Comparison of ENCODE assay signal across 17 mouse cellular contexts in genomic region chr6:137466256-137466655, GRCm38 (mm10).
DNase-seq lines count a peak whose midpoint lies in the region; ATAC-seq and TF ChIP-seq lines count a peak whose summit lies in the region.
"Had no signal": no experiment of that assay in that cellular context is flagged by ENCODE, and none has a peak within 500 bp of the region (broad histone marks: within the 10 kb centered on the region; RNA-seq: fewer than 3 reads in every experiment).

No protein-coding gene starts in this region.

- 0 out of 2 replicates have a peak overlapping the region, but pooled peaks have one; percentile 5 for H3K27ac ChIP-seq in gastrocnemius, adult 2 months
- peak overlapping the region; percentile 85 for H3K27ac ChIP-seq in heart, embryonic 15.5 days
- H3K27ac ChIP-seq in kidney, adult 2 months (ENCODE audit: insufficient read depth, low read depth, low read length), result no peak overlapping the region
- no peak overlapping the region for H3K27ac ChIP-seq in stomach, postnatal 0 days (replicated peaks)
- H3K27ac ChIP-seq: embryonic facial prominence, embryonic 12.5 days; forebrain, embryonic 15.5 days; hindbrain, embryonic 13.5 days; hindbrain, postnatal 0 days had no signal

- no peak overlapping the region for H3K9ac ChIP-seq in heart, embryonic 15.5 days
- no peak overlapping the region for H3K9ac ChIP-seq in stomach, postnatal 0 days (ENCODE audit: low read length)
- H3K9ac ChIP-seq: embryonic facial prominence, embryonic 12.5 days; forebrain, embryonic 15.5 days; hindbrain, embryonic 13.5 days had no signal

- H3K9me3 ChIP-seq in heart, embryonic 15.5 days (replicated peaks), result no peaks in the 10 kb centered on the region
- no peaks in the 10 kb centered on the region for H3K9me3 ChIP-seq in stomach, postnatal 0 days (ENCODE audit: control insufficient read depth, low read length)
- H3K9me3 ChIP-seq: embryonic facial prominence, embryonic 12.5 days; forebrain, embryonic 15.5 days; hindbrain, embryonic 13.5 days had no signal

- WGBS in heart, embryonic 15.5 days, result 82% methylated on average over 2 of the region's 2 CpGs
- 78% methylated on average over 2 of the region's 2 CpGs for WGBS in kidney, adult 2 months
- 63% methylated on average over 2 of the region's 2 CpGs for WGBS in stomach, postnatal 0 days

- no peak for DNase-seq in gastrocnemius, adult 2 months
- DNase-seq in gastrocnemius, postnatal 36 days, result no peak
- DNase-seq in heart, adult 11 months, result no peak
- DNase-seq in kidney, adult 2 months, result peak; percentile 36
- no peak for DNase-seq in kidney, postnatal 10 days
- DNase-seq in stomach, postnatal 0 days (ENCODE audit: low spot score), result peak; percentile 58
- DNase-seq in embryo, embryonic 10.5 days (ENCODE audit: low spot score), result no peak
- DNase-seq: adrenal gland, adult 2 months; adrenal gland, postnatal 25 days; cerebellum, adult 9-10 months; gastrocnemius, postnatal 10 days; kidney, adult 8-10 months had no signal

- TF ChIP-seq POLR2A in kidney, adult 2 months (IDR thresholded peaks at IDR 0.05; ENCODE audit: low read depth, low read length), result no peak

- H3K4me3 ChIP-seq in gastrocnemius, adult 2 months, result no peak overlapping the region
- no peak overlapping the region for H3K4me3 ChIP-seq in heart, embryonic 15.5 days
- no peak overlapping the region for H3K4me3 ChIP-seq in kidney, adult 2 months (ENCODE audit: insufficient read depth, low read depth, low read length)
- H3K4me3 ChIP-seq in stomach, postnatal 0 days (ENCODE audit: low read depth, low read length), result no peak overlapping the region
- H3K4me3 ChIP-seq: embryonic facial prominence, embryonic 12.5 days; forebrain, embryonic 15.5 days; hindbrain, embryonic 13.5 days had no signal

- intact Hi-C loops in gastrocnemius, adult 2 months (cut with DNase I), result no loop called here
- intact Hi-C loops in gastrocnemius, postnatal 36 days (cut with DNase I), result no loop called here

- no peak for TF ChIP-seq CTCF in gastrocnemius, adult 2 months (IDR thresholded peaks at IDR 0.05)
- TF ChIP-seq CTCF in kidney, adult 2 months (conservative IDR thresholded peaks at IDR 0.05; ENCODE audit: insufficient read depth, insufficient read length, low read depth, low read length), result no peak
- TF ChIP-seq CTCF in stomach, postnatal 0 days (IDR thresholded peaks at IDR 0.05; ENCODE audit: low read depth), result peak; percentile 20; the same call in 1 of the 2 replicates

- TF ChIP-seq EP300 in stomach, postnatal 0 days (optimal IDR thresholded peaks at IDR 0.05), result no peak

- peaks cover 35% of the 10 kb centered on the region for H3K4me1 ChIP-seq in heart, embryonic 15.5 days (replicated peaks)
- peaks cover 8% of the 10 kb centered on the region; the same call in 1 of the 2 replicates for H3K4me1 ChIP-seq in kidney, adult 2 months (ENCODE audit: control insufficient read depth, insufficient read depth, low read length)
- 0 out of 2 replicates have a peak, but pooled peaks cover 2% of the 10 kb centered on the region for H3K4me1 ChIP-seq in stomach, postnatal 0 days (replicated peaks; ENCODE audit: control insufficient read depth, insufficient read depth)

- no peak for ATAC-seq in heart, embryonic 15.5 days (replicated peaks; ENCODE audit: insufficient number of reproducible peaks, insufficient read depth, low FRiP score, low read depth)
- peak; percentile 56; the same call in 1 of the 2 replicates for ATAC-seq in stomach, postnatal 0 days (ENCODE audit: low FRiP score, low TSS enrichment)
- ATAC-seq: forebrain, embryonic 15.5 days; hindbrain, postnatal 0 days had no signal

- H3K27me3 ChIP-seq in heart, embryonic 15.5 days, result no peaks in the 10 kb centered on the region
- H3K27me3 ChIP-seq in kidney, adult 2 months (replicated peaks; ENCODE audit: control insufficient read depth, insufficient read depth, low read length), result no peaks in the 10 kb centered on the region
- no peaks in the 10 kb centered on the region for H3K27me3 ChIP-seq in stomach, postnatal 0 days (ENCODE audit: control insufficient read depth, insufficient read depth, low read length)
- H3K27me3 ChIP-seq: embryonic facial prominence, embryonic 12.5 days; hindbrain, embryonic 13.5 days had no signal

- no peaks in the 10 kb centered on the region for H3K36me3 ChIP-seq in heart, embryonic 15.5 days
- H3K36me3 ChIP-seq in kidney, adult 2 months (ENCODE audit: control insufficient read depth, insufficient read depth, low read length), result no peaks in the 10 kb centered on the region
- H3K36me3 ChIP-seq in stomach, postnatal 0 days (ENCODE audit: control insufficient read depth, insufficient read depth, low read length), result no peaks in the 10 kb centered on the region
- H3K36me3 ChIP-seq: embryonic facial prominence, embryonic 12.5 days; forebrain, embryonic 15.5 days had no signal

- H3K4me2 ChIP-seq in heart, embryonic 15.5 days, result no peak overlapping the region
- no peak overlapping the region for H3K4me2 ChIP-seq in stomach, postnatal 0 days (replicated peaks; ENCODE audit: low read depth)
- H3K4me2 ChIP-seq: embryonic facial prominence, embryonic 12.5 days; forebrain, embryonic 15.5 days; hindbrain, embryonic 13.5 days had no signal

Comparison
In these comparisons a context has a peak if more than half of its experiments do, and no peak if none do; other contexts are left out.
1. DNase-seq: peak in kidney, adult 2 months (single experiment) and stomach, postnatal 0 days (single experiment); none in gastrocnemius, adult 2 months (single experiment), gastrocnemius, postnatal 36 days (0 of 2), heart, adult 11 months (single experiment), kidney, postnatal 10 days (single experiment) and embryo, embryonic 10.5 days (single experiment).
2. H3K27ac ChIP-seq: peak in gastrocnemius, adult 2 months (single experiment) and heart, embryonic 15.5 days (single experiment); none in kidney, adult 2 months (single experiment) and stomach, postnatal 0 days (single experiment).